Mouse (Mus musculus) megakaryocyte, embryonic 14.5 days (primary cell): Measurements from ENCODE around the gene Rnase2b.

Experiments
- FLI1 ChIP-seq: IDR thresholded peaks from 2 replicates; pipeline ENCODE4 v1.6.1; 2012; ENCODE audit warnings: low read length, inconsistent platforms, mixed read lengths
- GATA1 ChIP-seq: IDR thresholded peaks from 3 replicates; pipeline ENCODE4 v1.6.1; 2012; ENCODE audit warnings: mixed read lengths, low read length, inconsistent platforms, borderline replicate concordance

GRCm38 (mm10) chr14:51195681-51196080, 33.6 kb downstream of the Rnase2b start:
- TF ChIP-seq GATA1 = no peak
- TF ChIP-seq FLI1 = no peak
